In the genomic region with DNA sequence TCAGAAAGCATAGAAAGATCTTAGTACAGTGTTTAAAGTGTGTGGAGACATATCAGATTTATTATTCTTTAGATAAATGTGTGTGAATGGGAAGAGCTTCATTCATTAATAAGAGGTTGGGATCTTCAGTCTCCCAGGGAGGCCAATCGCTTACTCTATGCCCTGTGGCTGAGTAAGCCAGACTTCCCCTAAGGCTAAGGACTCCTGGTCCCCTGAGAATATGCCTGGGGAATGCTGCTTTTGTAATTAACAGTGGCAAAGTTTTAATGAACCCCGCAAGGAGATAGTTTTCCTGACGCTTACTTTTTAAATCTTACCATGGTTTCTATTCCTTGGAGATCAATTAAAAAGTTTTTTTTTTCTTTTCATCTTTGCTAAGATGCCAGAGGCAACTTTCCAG, we compare ENCODE assay signal across 35 mouse cellular contexts. TPM values are rescaled to one million over a fixed set of nuclear protein-coding genes. Genes with fewer than 3 reads are reported as not detected.
DNase-seq lines count a peak whose midpoint lies in the region; ATAC-seq and TF ChIP-seq lines count a peak whose summit lies in the region.
"Had no signal": no experiment of that assay in that cellular context is flagged by ENCODE, and none has a peak within 500 bp of the region (broad histone marks: within the 10 kb centered on the region; RNA-seq: fewer than 3 reads in every experiment).

No protein-coding gene starts in this region.

- H3K36me3 ChIP-seq in midbrain, embryonic 12.5 days: no peaks in the 10 kb centered on the region
- no peaks in the 10 kb centered on the region for H3K36me3 ChIP-seq in midbrain, embryonic 13.5 days
- H3K36me3 ChIP-seq: embryonic facial prominence, embryonic 13.5 days; forebrain, embryonic 10.5 days; hindbrain, embryonic 12.5 days; hindbrain, embryonic 15.5 days had no signal

- no peaks in the 10 kb centered on the region for H3K4me1 ChIP-seq in midbrain, embryonic 12.5 days
- H3K4me1 ChIP-seq in midbrain, embryonic 13.5 days (replicated peaks): no peaks in the 10 kb centered on the region
- H3K4me1 ChIP-seq: embryonic facial prominence, embryonic 13.5 days; forebrain, embryonic 10.5 days; hindbrain, embryonic 12.5 days; hindbrain, embryonic 15.5 days had no signal

- peak; percentile 49; the same call in 1 of the 2 replicates for ATAC-seq in midbrain, embryonic 12.5 days (ENCODE audit: low FRiP score, low read depth)
- ATAC-seq in midbrain, embryonic 13.5 days: no peak
- ATAC-seq: CD4-positive, CD25-positive, alpha-beta regulatory T cell, adult 4 months; forebrain, embryonic 14.5 days; forebrain, postnatal 0 days; inflammation-experienced regulatory T-cells, adult 6 months had no signal

- 76% methylated on average over 3 of the region's 3 CpGs for WGBS in midbrain, embryonic 12.5 days
- WGBS in midbrain, embryonic 13.5 days: 74% methylated on average over 3 of the region's 3 CpGs

- peak; percentile 5 for DNase-seq in brain, adult 2 months (ENCODE audit: low read depth, low spot score)
- DNase-seq in brain, embryonic 14.5 days (ENCODE audit: low read depth): peak; percentile 38
- no peak for DNase-seq in left cerebral cortex, adult 8-10 months (ENCODE audit: low spot score in 2 of 2)
- DNase-seq in thymus, postnatal 36 days: no peak
- DNase-seq: adrenal gland, adult 2 months; adrenal gland, postnatal 14 days; cerebellum, adult 11 months; cerebellum, adult 2 months; cerebellum, adult 9-11 months; cerebellum, postnatal 25 days; forebrain, postnatal 0 days; gastrocnemius, adult 2 months; gastrocnemius, postnatal 14 days; heart, adult 11 months had no signal

- H3K4me2 ChIP-seq in midbrain, embryonic 12.5 days (replicated peaks): no peak overlapping the region
- H3K4me2 ChIP-seq in midbrain, embryonic 13.5 days (replicated peaks): no peak overlapping the region
- H3K4me2 ChIP-seq: embryonic facial prominence, embryonic 13.5 days; heart, embryonic 11.5 days; hindbrain, embryonic 12.5 days; hindbrain, embryonic 15.5 days had no signal

- H3K27ac ChIP-seq in midbrain, embryonic 12.5 days (replicated peaks): no peak overlapping the region
- no peak overlapping the region for H3K27ac ChIP-seq in midbrain, embryonic 13.5 days
- H3K27ac ChIP-seq: embryonic facial prominence, embryonic 13.5 days; forebrain, embryonic 10.5 days; gastrocnemius, adult 2 months; hindbrain, embryonic 12.5 days; hindbrain, embryonic 15.5 days had no signal

- H3K27me3 ChIP-seq in midbrain, embryonic 12.5 days: no peaks in the 10 kb centered on the region
- no peaks in the 10 kb centered on the region for H3K27me3 ChIP-seq in midbrain, embryonic 13.5 days
- H3K27me3 ChIP-seq: embryonic facial prominence, embryonic 13.5 days; hindbrain, embryonic 12.5 days; hindbrain, embryonic 15.5 days had no signal

- TF ChIP-seq CTCF in brain, embryonic 14.5 days (IDR thresholded peaks at IDR 0.05; ENCODE audit: borderline replicate concordance, extremely low read depth, insufficient read depth, insufficient read length): no peak

- no peaks in the 10 kb centered on the region for H3K9me3 ChIP-seq in midbrain, embryonic 12.5 days
- H3K9me3 ChIP-seq in midbrain, embryonic 13.5 days: no peaks in the 10 kb centered on the region
- H3K9me3 ChIP-seq: embryonic facial prominence, embryonic 13.5 days; forebrain, embryonic 10.5 days; hindbrain, embryonic 12.5 days; hindbrain, embryonic 15.5 days had no signal

- no peak overlapping the region for H3K9ac ChIP-seq in midbrain, embryonic 12.5 days (replicated peaks)
- H3K9ac ChIP-seq in midbrain, embryonic 13.5 days (replicated peaks): no peak overlapping the region
- H3K9ac ChIP-seq: embryonic facial prominence, embryonic 13.5 days; forebrain, postnatal 0 days; hindbrain, embryonic 12.5 days; hindbrain, embryonic 15.5 days had no signal

- no peak overlapping the region for H3K4me3 ChIP-seq in midbrain, embryonic 12.5 days
- no peak overlapping the region for H3K4me3 ChIP-seq in midbrain, embryonic 13.5 days (replicated peaks)
- H3K4me3 ChIP-seq: embryonic facial prominence, embryonic 13.5 days; forebrain, embryonic 10.5 days; gastrocnemius, adult 2 months; hindbrain, embryonic 12.5 days; hindbrain, embryonic 15.5 days had no signal

- no peak for TF ChIP-seq POLR2A in brain, embryonic 14.5 days (IDR thresholded peaks at IDR 0.05; ENCODE audit: borderline replicate concordance, extremely low read depth, insufficient read depth, insufficient read length, poor library complexity, severe bottlenecking)

RNA-seq across cellular contexts. Expression of a gene that starts 20.5 kb away (rescaled TPM):
- not detected in 2 replicates for polyA plus RNA-seq in midbrain, embryonic 12.5 days (2016; fragmentation: Nextera tagmentation; extraction: Ambion mirVana)
- not detected in 2 replicates for polyA plus RNA-seq in midbrain, embryonic 13.5 days (2015; fragmentation: Nextera tagmentation; extraction: Ambion mirVana)
- not detected in 2 replicates for polyA plus RNA-seq in brain, embryonic 14.5 days (2012; rRNA removed)
- total RNA-seq in left cerebral cortex, adult 8-10 months (2022): not detected
- total RNA-seq: adrenal gland, adult 2 months; adrenal gland, postnatal 14 days; adrenal gland, postnatal 4 days; common myeloid progenitor, adult 5-6 weeks; forebrain, postnatal 0 days; gastrocnemius, adult 2 months; gastrocnemius, postnatal 14 days; gastrocnemius, postnatal 4 days; heart, adult 8-10 months; heart, postnatal 25 days; hematopoietic stem cell, adult 5-6 weeks; MEL had no signal
- polyA plus RNA-seq: adrenal gland, adult 2 months; C2C12; CD4-positive, CD25-positive, alpha-beta regulatory T cell, adult 4 months; cerebellum, adult 2 months; embryonic facial prominence, embryonic 13.5 days; forebrain, embryonic 10.5 days; forebrain, embryonic 14.5 days; forebrain, postnatal 0 days; frontal cortex, adult 2 months; heart, embryonic 11.5 days; heart, embryonic 14.5 days; heart, postnatal 0 days; hindbrain, embryonic 12.5 days; hindbrain, embryonic 15.5 days; inflammation-experienced regulatory T-cells, adult 6 months had no signal

RNA-seq across cellular contexts. Expression of a gene that starts 35.5 kb away (rescaled TPM):
- polyA plus RNA-seq in midbrain, embryonic 12.5 days (2016; fragmentation: Nextera tagmentation; extraction: Ambion mirVana): not detected in 2 replicates
- not detected in 2 replicates for polyA plus RNA-seq in midbrain, embryonic 13.5 days (2015; fragmentation: Nextera tagmentation; extraction: Ambion mirVana)
- polyA plus RNA-seq in brain, embryonic 14.5 days (2012; rRNA removed): not detected in 2 replicates
- not detected for total RNA-seq in left cerebral cortex, adult 8-10 months (2022)
- total RNA-seq: adrenal gland, adult 2 months; adrenal gland, postnatal 14 days; adrenal gland, postnatal 4 days; common myeloid progenitor, adult 5-6 weeks; forebrain, postnatal 0 days; gastrocnemius, adult 2 months; gastrocnemius, postnatal 14 days; gastrocnemius, postnatal 4 days; heart, adult 8-10 months; heart, postnatal 25 days; hematopoietic stem cell, adult 5-6 weeks; MEL had no signal
- polyA plus RNA-seq: adrenal gland, adult 2 months; C2C12; CD4-positive, CD25-positive, alpha-beta regulatory T cell, adult 4 months; cerebellum, adult 2 months; embryonic facial prominence, embryonic 13.5 days; forebrain, embryonic 10.5 days; forebrain, embryonic 14.5 days; forebrain, postnatal 0 days; frontal cortex, adult 2 months; heart, embryonic 11.5 days; heart, embryonic 14.5 days; heart, postnatal 0 days; hindbrain, embryonic 12.5 days; hindbrain, embryonic 15.5 days; inflammation-experienced regulatory T-cells, adult 6 months had no signal

RNA-seq across cellular contexts. Expression of a gene that starts 39.0 kb away (rescaled TPM):
- not detected in 2 replicates for polyA plus RNA-seq in midbrain, embryonic 12.5 days (2016; fragmentation: Nextera tagmentation; extraction: Ambion mirVana)
- not detected in 2 replicates for polyA plus RNA-seq in midbrain, embryonic 13.5 days (2015; fragmentation: Nextera tagmentation; extraction: Ambion mirVana)
- not detected in 2 replicates for polyA plus RNA-seq in brain, embryonic 14.5 days (2012; rRNA removed)
- not detected for total RNA-seq in left cerebral cortex, adult 8-10 months (2022)
- total RNA-seq: adrenal gland, adult 2 months; adrenal gland, postnatal 14 days; adrenal gland, postnatal 4 days; common myeloid progenitor, adult 5-6 weeks; forebrain, postnatal 0 days; gastrocnemius, adult 2 months; gastrocnemius, postnatal 14 days; gastrocnemius, postnatal 4 days; heart, adult 8-10 months; heart, postnatal 25 days; hematopoietic stem cell, adult 5-6 weeks; MEL had no signal
- polyA plus RNA-seq: adrenal gland, adult 2 months; C2C12; CD4-positive, CD25-positive, alpha-beta regulatory T cell, adult 4 months; cerebellum, adult 2 months; embryonic facial prominence, embryonic 13.5 days; forebrain, embryonic 10.5 days; forebrain, embryonic 14.5 days; forebrain, postnatal 0 days; frontal cortex, adult 2 months; heart, embryonic 11.5 days; heart, embryonic 14.5 days; heart, postnatal 0 days; hindbrain, embryonic 12.5 days; hindbrain, embryonic 15.5 days; inflammation-experienced regulatory T-cells, adult 6 months had no signal

RNA-seq across cellular contexts. Expression of a gene that starts 51.5 kb away (rescaled TPM):
- not detected in 2 replicates for polyA plus RNA-seq in midbrain, embryonic 12.5 days (2016; fragmentation: Nextera tagmentation; extraction: Ambion mirVana)
- polyA plus RNA-seq in midbrain, embryonic 13.5 days (2015; fragmentation: Nextera tagmentation; extraction: Ambion mirVana): not detected in 2 replicates
- polyA plus RNA-seq in brain, embryonic 14.5 days (2012; rRNA removed): not detected in 2 replicates
- not detected for total RNA-seq in left cerebral cortex, adult 8-10 months (2022)
- total RNA-seq: adrenal gland, adult 2 months; adrenal gland, postnatal 14 days; adrenal gland, postnatal 4 days; common myeloid progenitor, adult 5-6 weeks; forebrain, postnatal 0 days; gastrocnemius, adult 2 months; gastrocnemius, postnatal 14 days; gastrocnemius, postnatal 4 days; heart, adult 8-10 months; heart, postnatal 25 days; hematopoietic stem cell, adult 5-6 weeks; MEL had no signal
- polyA plus RNA-seq: adrenal gland, adult 2 months; C2C12; CD4-positive, CD25-positive, alpha-beta regulatory T cell, adult 4 months; cerebellum, adult 2 months; embryonic facial prominence, embryonic 13.5 days; forebrain, embryonic 10.5 days; forebrain, embryonic 14.5 days; forebrain, postnatal 0 days; frontal cortex, adult 2 months; heart, embryonic 11.5 days; heart, embryonic 14.5 days; heart, postnatal 0 days; hindbrain, embryonic 12.5 days; hindbrain, embryonic 15.5 days; inflammation-experienced regulatory T-cells, adult 6 months had no signal

RNA-seq across cellular contexts. Expression of a gene that starts 58.0 kb away (rescaled TPM):
- not detected in 2 replicates for polyA plus RNA-seq in midbrain, embryonic 12.5 days (2016; fragmentation: Nextera tagmentation; extraction: Ambion mirVana)
- not detected in 2 replicates for polyA plus RNA-seq in midbrain, embryonic 13.5 days (2015; fragmentation: Nextera tagmentation; extraction: Ambion mirVana)
- polyA plus RNA-seq in brain, embryonic 14.5 days (2012; rRNA removed): not detected in 2 replicates
- not detected for total RNA-seq in left cerebral cortex, adult 8-10 months (2022)
- total RNA-seq: adrenal gland, adult 2 months; adrenal gland, postnatal 14 days; adrenal gland, postnatal 4 days; common myeloid progenitor, adult 5-6 weeks; forebrain, postnatal 0 days; gastrocnemius, adult 2 months; gastrocnemius, postnatal 14 days; gastrocnemius, postnatal 4 days; heart, adult 8-10 months; heart, postnatal 25 days; hematopoietic stem cell, adult 5-6 weeks; MEL had no signal
- polyA plus RNA-seq: adrenal gland, adult 2 months; C2C12; CD4-positive, CD25-positive, alpha-beta regulatory T cell, adult 4 months; cerebellum, adult 2 months; embryonic facial prominence, embryonic 13.5 days; forebrain, embryonic 10.5 days; forebrain, embryonic 14.5 days; forebrain, postnatal 0 days; frontal cortex, adult 2 months; heart, embryonic 11.5 days; heart, embryonic 14.5 days; heart, postnatal 0 days; hindbrain, embryonic 12.5 days; hindbrain, embryonic 15.5 days; inflammation-experienced regulatory T-cells, adult 6 months had no signal

Comparison
In these comparisons a context has a peak if more than half of its experiments do, and no peak if none do; other contexts are left out.
1. DNase-seq: peak in brain, adult 2 months (single experiment) and brain, embryonic 14.5 days (single experiment); none in left cerebral cortex, adult 8-10 months (0 of 2) and thymus, postnatal 36 days (0 of 2).